Mouse (Mus musculus): ENCODE measurements at regions not wholly inside any gene's neighbourhood (a gene's known extent, or its start where the extent isn't known, plus 50 kb on each side); places are given as distances from the start of the nearest gene placed in this dataset.

- DNase-seq (ENCODE audit: low read depth, low spot score), result no peak
- no peak for TF ChIP-seq POLR2A (IDR thresholded peaks at IDR 0.05; ENCODE audit: control insufficient read depth in 1 of 2, insufficient read depth in 1 of 2, low read depth in 1 of 2, low read length in 2 of 2, poor library complexity in 1 of 2)
- no peak for TF ChIP-seq MAZ (IDR thresholded peaks at IDR 0.05; ENCODE audit: low read depth, low read length)
- no peak for TF ChIP-seq ELF1 (IDR thresholded peaks at IDR 0.05; ENCODE audit: low read depth, low read length)
- no peak for TF ChIP-seq MAX (IDR thresholded peaks at IDR 0.05; ENCODE audit: low read length)
- no peak for TF ChIP-seq ZMIZ1 (IDR thresholded peaks at IDR 0.05; ENCODE audit: low read depth, low read length)
- no peak for TF ChIP-seq GATA1 (IDR thresholded peaks at IDR 0.05; ENCODE audit: low read depth, low read length)
- no peak for TF ChIP-seq ETS1 (IDR thresholded peaks at IDR 0.05; ENCODE audit: low read depth, low read length)
- TF ChIP-seq E2F4 (IDR thresholded peaks at IDR 0.05; ENCODE audit: borderline replicate concordance, low read depth, low read length), result no peak
- TF ChIP-seq POLR2AphosphoS5 (IDR thresholded peaks at IDR 0.05; ENCODE audit: borderline replicate concordance, low read depth, low read length), result no peak
- TF ChIP-seq MYC (IDR thresholded peaks at IDR 0.05; ENCODE audit: low read depth, low read length), result no peak
- no peak for TF ChIP-seq GABPA (IDR thresholded peaks at IDR 0.05; ENCODE audit: low read depth, low read length)
- TF ChIP-seq MYB (IDR thresholded peaks at IDR 0.05; ENCODE audit: low read depth, low read length), result no peak
- no peak for TF ChIP-seq HCFC1 (IDR thresholded peaks at IDR 0.05; ENCODE audit: low read depth, low read length)
- no peak for TF ChIP-seq ZNF384 (IDR thresholded peaks at IDR 0.05; ENCODE audit: low read depth, low read length)
- no peak for TF ChIP-seq MAFK (IDR thresholded peaks at IDR 0.05; ENCODE audit: borderline replicate concordance, low read depth, low read length)
- Histone ChIP-seq H3K4me3 (ENCODE audit: control insufficient read depth in 1 of 2, insufficient read depth in 1 of 2, low read depth in 2 of 2, low read length in 2 of 2) (no peak overlapping the region), H3K27ac (ENCODE audit: control insufficient read depth, low read depth, low read length) (no peak overlapping the region), H3K27me3 (ENCODE audit: control insufficient read depth in 1 of 2, insufficient read depth in 2 of 2, low read length in 2 of 2) (no peaks in the 10 kb centered on the region), H3K79me2 (ENCODE audit: control insufficient read depth, insufficient read depth, low read length, poor library complexity) (no peaks in the 10 kb centered on the region), H3K9me3 (replicated peaks; ENCODE audit: insufficient read depth, low read length) (no peaks in the 10 kb centered on the region), H3K36me3 (ENCODE audit: control insufficient read depth in 1 of 2, insufficient read depth in 2 of 2, low read length in 2 of 2) (no peaks in the 10 kb centered on the region), H3K9ac (ENCODE audit: control insufficient read depth, low read depth, low read length, poor library complexity, severe bottlenecking) (no peak overlapping the region), H3K4me1 (ENCODE audit: control insufficient read depth in 1 of 2, insufficient read depth in 2 of 2, low read length in 2 of 2) (no peaks in the 10 kb centered on the region)
Measured at GRCm38 (mm10) chr5:127017971-127018370, 223.6 kb upstream of the Tmem132c start.

GRCm38 (mm10) chr5:127036472-127036871 lies 205.1 kb upstream of the Tmem132c start:
- no peaks in the 10 kb centered on the region for H3K9me3 ChIP-seq (replicated peaks; ENCODE audit: insufficient read depth, low read length)

More at GRCm38 (mm10) chr5:127036472-127036871, 205.1 kb upstream of the Tmem132c start:
- H3K4me3 ChIP-seq (ENCODE audit: control insufficient read depth in 1 of 2, insufficient read depth in 1 of 2, low read depth in 2 of 2, low read length in 2 of 2), result no peak overlapping the region
- H3K27ac ChIP-seq (ENCODE audit: control insufficient read depth, low read depth, low read length), result no peak overlapping the region
- DNase-seq (ENCODE audit: low read depth, low spot score), result no peak
- H3K36me3 ChIP-seq (ENCODE audit: control insufficient read depth in 1 of 2, insufficient read depth in 2 of 2, low read length in 2 of 2), result no peaks in the 10 kb centered on the region
- H3K79me2 ChIP-seq (ENCODE audit: control insufficient read depth, insufficient read depth, low read length, poor library complexity), result no peaks in the 10 kb centered on the region
- no peak overlapping the region for H3K9ac ChIP-seq (ENCODE audit: control insufficient read depth, low read depth, low read length, poor library complexity, severe bottlenecking)
- no peaks in the 10 kb centered on the region for H3K4me1 ChIP-seq (ENCODE audit: control insufficient read depth in 1 of 2, insufficient read depth in 2 of 2, low read length in 2 of 2)
- no peak for TF ChIP-seq MAFK (IDR thresholded peaks at IDR 0.05; ENCODE audit: borderline replicate concordance, low read depth, low read length)
- TF ChIP-seq JUND (IDR thresholded peaks at IDR 0.05; ENCODE audit: low read depth, low read length), result no peak
- no peak for TF ChIP-seq USF2 (IDR thresholded peaks at IDR 0.05; ENCODE audit: borderline replicate concordance in 1 of 2, insufficient read depth in 1 of 2, low read depth in 1 of 2, low read length in 2 of 2)
- TF ChIP-seq USF1 (IDR thresholded peaks at IDR 0.05; ENCODE audit: low read depth, low read length), result no peak
- TF ChIP-seq CHD1 (IDR thresholded peaks at IDR 0.05; ENCODE audit: low read depth, low read length), result no peak
- TF ChIP-seq ZKSCAN1 (IDR thresholded peaks at IDR 0.05; ENCODE audit: low read depth, low read length), result no peak
- no peak for TF ChIP-seq TCF12 (IDR thresholded peaks at IDR 0.05; ENCODE audit: low read depth, low read length)
- TF ChIP-seq KAT2A (conservative IDR thresholded peaks at IDR 0.05; ENCODE audit: low read depth, low read length), result no peak
- TF ChIP-seq BHLHE40 (IDR thresholded peaks at IDR 0.05; ENCODE audit: borderline replicate concordance, low read depth, low read length), result no peak
- TF ChIP-seq MEF2A (IDR thresholded peaks at IDR 0.05; ENCODE audit: extremely low read depth, insufficient replicate concordance, low read depth, low read length, poor library complexity, severe bottlenecking), result no peak
- no peak for TF ChIP-seq GATA1 (IDR thresholded peaks at IDR 0.05; ENCODE audit: low read depth, low read length)
- TF ChIP-seq ZC3H11A (IDR thresholded peaks at IDR 0.05; ENCODE audit: low read depth, low read length), result no peak
- TF ChIP-seq TBP (IDR thresholded peaks at IDR 0.05; ENCODE audit: low read depth, low read length), result no peak
- TF ChIP-seq MAZ (IDR thresholded peaks at IDR 0.05; ENCODE audit: low read depth, low read length), result no peak
- no peak for TF ChIP-seq GABPA (IDR thresholded peaks at IDR 0.05; ENCODE audit: low read depth, low read length)
- TF ChIP-seq ELF1 (IDR thresholded peaks at IDR 0.05; ENCODE audit: low read depth, low read length), result no peak
- H3K27me3 ChIP-seq (ENCODE audit: control insufficient read depth in 1 of 2, insufficient read depth in 2 of 2, low read length in 2 of 2), result no peaks in the 10 kb centered on the region
